Mouse (Mus musculus) mesoderm, embryonic 11.5 days (tissue): ENCODE measurements around the gene Hus1b.
A peak's percentile ranks its signal among the peaks of the same experiment; 100 is the strongest.

Source experiments
- DNase-seq: peaks from one replicate; pipeline ENCODE4 v3.0.0-alpha.2; 2012; ENCODE audit warnings: low read depth, low spot score

Gene Hus1b

GRCm38 (mm10) chr13:30949181-30949580 is 1.6 kb upstream of the Hus1b start:
- DNase-seq = no peak

- DNase-seq = no peak
These were observed 430 bp downstream of the Hus1b start for GRCm38 (mm10) chr13:30947129-30947528.

DNA sequence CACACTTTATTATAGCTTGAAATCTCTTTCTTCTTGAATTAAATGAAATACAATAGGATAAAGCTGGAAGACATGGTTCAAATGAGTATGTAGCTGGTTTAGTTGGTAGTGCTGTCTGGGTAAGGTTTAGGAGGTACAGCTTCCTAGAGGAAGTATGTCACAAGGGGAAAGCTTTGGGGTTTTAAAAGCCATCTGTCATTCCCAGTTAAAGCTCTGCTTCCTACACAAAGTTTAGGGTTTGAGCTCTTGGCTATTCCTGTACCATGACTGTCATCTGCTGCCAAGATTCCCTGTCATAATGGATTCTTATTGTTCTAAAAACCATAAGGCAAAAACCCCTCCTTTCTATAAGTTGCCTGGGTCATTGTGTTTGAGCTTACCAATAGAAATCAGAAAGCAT is 1.8 kb downstream of the Hus1b start:
- no peak for DNase-seq

DNA sequence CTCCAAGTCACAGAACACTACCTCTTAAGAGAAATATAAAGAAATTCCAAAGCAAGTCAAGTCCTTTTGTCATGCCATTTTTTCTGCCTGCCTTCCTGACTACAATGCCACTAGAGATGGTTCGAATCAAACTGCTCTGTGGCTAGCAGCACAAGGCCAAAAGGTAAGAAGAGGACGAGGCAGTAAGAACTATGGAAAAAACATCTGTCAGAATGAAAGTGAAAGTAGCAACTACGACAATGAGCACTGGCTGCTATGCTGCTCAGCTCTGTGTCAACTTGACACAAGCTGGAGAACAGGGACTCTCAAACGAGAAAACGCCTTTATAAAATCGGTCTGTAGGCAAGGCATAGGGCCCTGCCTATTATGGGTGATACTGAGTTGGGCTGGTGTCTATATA is 14.6 kb downstream of the Hus1b start:
- no peak for DNase-seq

- DNase-seq = no peak
These were observed 15.9 kb downstream of the Hus1b start for GRCm38 (mm10) chr13:30931613-30932012.

DNA sequence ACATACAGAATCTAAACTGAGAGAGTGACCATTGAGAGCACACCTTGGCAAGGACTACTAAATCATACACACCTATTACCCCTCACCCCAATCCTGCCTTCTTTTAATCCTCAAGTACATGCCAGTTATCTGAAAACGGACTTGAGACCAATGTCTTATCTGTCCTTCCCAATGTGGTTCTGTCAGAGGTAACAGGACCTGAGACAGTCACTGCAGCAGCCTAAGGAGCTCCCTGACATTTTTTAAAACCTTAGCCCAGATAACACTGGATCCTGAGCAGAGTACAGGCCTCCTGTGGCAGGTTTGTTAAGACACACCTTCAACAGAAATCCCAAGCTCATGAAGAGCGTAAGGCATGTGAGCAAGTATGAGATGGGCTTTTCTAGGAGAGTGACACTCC is 18.4 kb downstream of the Hus1b start:
- no peak for DNase-seq

DNA sequence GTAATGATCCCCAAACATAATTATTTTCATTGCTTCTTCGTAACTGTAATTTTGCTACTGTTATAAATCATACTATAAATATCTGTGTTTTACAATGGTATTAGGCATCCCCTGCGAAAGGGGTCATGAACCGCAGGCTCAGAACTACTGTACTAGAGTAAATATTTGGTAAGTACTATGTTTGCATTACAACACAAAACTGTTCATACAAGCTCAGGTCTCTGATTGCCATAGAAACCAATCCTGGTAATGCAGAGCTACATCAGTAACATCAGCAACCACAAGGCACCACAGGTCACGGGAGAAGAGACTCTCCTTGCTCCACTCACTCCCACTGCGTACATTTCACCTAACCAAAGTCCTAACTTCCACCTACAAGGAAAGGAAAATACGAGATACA is 23.3 kb downstream of the Hus1b start:
- DNase-seq = no peak

DNA sequence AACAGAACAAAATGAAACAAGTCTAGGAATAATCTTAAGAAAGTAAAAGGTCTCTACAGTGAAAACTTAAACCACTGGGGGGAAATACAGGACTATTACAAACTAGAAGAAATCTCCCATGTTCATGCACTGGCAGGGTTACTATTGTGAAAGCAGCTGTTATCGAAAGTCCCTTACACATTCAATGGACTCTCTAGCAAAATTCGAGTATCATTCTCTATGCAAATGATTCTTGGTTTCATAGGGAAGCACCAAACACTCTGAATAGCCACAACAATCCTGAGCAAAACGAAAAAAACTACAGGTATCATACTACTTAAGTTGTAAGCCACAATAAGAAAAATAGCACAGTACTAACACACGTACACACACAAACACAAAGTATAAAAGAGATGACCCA is 25.6 kb downstream of the Hus1b start:
- DNase-seq = no peak

DNA sequence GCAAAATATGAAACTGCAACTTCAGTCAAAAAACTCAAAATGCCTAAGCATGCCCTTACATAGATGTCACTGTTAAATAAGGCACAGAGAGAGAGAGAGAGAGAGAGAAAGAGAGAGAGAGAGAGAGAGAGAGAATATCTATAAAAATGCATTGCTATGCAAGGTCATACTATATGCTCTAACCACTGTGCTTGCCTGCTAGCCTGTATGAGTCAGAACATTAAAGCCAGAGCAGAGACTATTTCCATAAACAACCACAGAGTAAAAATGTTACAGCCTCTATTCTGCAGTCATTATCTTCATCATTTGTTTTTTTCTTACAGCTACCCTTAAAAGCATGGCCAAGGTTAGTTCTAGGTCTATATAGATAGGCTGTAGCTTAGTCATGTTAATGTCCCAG is 33.8 kb downstream of the Hus1b start:
- no peak for DNase-seq

DNA sequence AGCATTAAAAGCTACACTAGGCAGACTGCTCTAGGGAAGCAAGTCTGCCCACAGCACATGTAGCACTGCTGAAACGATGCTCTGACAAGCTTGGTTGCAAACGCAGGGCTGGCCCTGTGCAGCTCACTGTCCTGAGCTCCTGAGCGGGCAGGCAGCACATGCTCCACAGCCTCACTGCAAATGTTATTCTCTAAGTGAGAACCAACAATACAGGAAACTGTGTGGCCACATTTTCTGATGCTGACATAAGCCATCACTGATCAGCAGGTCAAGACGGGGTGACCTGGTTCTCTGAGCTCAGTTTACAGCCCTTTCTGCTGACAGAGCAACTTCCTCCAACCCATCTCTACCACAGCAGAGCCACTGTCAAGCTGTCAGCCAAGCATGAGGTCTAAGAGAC is 34.5 kb downstream of the Hus1b start:
- peak; percentile 57 for DNase-seq

- no peak for DNase-seq
These were observed 35.5 kb downstream of the Hus1b start for GRCm38 (mm10) chr13:30911931-30912625.

DNA sequence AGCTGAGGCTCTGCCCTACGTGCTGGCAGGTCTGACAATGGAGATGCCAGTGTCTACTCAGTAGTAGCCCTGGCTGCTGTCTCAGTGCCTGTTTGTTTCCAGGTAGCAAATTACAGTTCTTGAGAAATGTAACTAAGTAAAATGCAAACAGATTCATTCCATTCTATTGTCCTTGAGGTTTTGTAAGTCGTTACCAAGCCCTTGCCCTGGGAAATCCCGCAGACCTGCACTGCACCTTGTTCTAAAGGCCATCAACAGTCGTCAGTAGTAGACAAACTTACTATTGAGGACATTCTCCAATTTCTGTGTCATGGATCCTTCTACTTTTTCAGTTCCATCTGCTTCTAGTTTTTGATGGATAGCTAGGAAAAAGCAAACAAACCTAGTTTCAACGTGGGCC is 36.7 kb downstream of the Hus1b start:
- no peak for DNase-seq

DNA sequence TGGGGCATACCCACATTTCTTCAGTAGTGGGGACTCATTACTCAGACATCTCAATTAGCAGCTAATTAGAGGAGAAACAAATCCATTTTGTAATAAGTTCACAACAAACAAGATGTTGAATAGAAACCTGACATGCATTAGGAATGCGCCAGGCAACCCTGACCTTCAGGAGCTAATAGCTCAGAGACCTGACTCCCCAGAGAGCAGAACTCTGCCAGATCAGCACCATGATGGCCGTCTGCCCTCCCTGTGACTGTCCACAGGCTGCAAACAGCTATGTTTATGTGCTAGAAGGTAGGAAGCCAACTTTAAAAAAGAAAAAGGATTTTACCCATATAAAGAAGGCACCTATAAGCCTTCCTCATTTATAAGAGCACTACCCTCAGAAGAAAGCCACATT is 45.3 kb downstream of the Hus1b start:
- DNase-seq = no peak

DNA sequence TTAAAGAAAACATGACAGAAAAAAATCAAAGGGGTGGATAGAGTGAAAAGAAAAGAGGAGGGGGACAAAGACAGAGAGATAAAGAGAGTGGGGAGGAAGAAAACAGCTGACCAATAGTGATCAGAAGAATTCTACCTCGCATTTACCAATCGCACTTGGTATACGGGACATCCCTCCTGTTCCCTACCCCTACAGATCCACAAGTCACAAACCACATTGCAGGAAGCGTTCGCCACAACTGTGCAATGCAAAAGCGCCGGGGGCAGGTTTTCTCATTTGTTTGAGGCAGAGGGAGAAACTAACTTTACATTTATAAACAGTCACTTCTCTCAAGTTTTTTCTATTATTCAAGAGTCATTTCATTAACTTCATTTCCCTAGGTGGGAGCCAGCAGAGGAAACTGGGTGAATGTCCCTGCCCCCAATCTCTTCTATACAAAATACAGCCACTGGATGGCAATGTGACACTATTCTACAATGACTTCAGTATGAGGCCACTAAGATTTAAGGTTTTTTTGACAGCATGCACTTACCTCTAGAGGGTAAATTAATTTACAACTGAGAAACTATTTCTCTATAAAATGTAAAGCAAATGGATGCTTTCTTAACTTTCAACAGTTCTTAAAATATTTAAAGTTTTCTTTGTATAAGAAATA is 46.0 kb downstream of the Hus1b start:
- DNase-seq = no peak
